Mouse (Mus musculus): ENCODE measurements around the gene Fbxl3.

GRCm38 (mm10) chr14:103065294-103066167 lies 33.8 kb downstream of the Fbxl3 start:
- TF ChIP-seq CTCF (IDR thresholded peaks at IDR 0.05) (peak; percentile 81), EP300 (IDR thresholded peaks at IDR 0.05) (no peak)

Measured in lung, postnatal 0 days (tissue).